18 mouse cellular contexts compared by ENCODE assay signal in the genomic region with DNA sequence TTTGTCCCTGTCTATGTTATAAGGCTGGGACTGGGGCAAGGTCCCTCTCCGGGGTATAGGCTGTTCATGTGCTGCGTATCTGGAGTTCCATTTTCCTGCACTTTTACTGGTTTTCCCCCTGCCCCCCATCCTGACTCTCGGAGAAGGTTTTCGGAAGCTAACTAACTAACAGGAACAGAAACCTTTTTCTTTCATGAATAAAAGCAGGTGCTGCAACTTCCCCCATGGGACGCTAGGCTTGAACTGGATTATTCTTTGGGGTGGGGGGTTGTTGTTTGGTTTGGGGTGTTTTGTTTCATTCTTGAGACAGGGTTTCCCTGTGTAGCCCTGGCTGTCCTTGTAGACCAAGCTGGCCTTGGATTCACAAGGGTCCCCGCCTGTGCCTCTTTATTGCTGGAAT. TPM values are rescaled to one million over a fixed set of nuclear protein-coding genes. Genes with fewer than 3 reads are reported as not detected.
DNase-seq lines count a peak whose midpoint lies in the region; ATAC-seq and TF ChIP-seq lines count a peak whose summit lies in the region.
"Had no signal": no experiment of that assay in that cellular context is flagged by ENCODE, and none has a peak within 500 bp of the region (broad histone marks: within the 10 kb centered on the region; RNA-seq: fewer than 3 reads in every experiment).

No protein-coding gene starts in this region.

- H3K4me1 ChIP-seq in heart, embryonic 13.5 days = peaks cover 61% of the 10 kb centered on the region
- peaks cover 16 to 25% of the 10 kb centered on the region in 2 experiments for H3K4me1 ChIP-seq in CH12.LX (ENCODE audit: control insufficient read depth in 1 of 2, insufficient read depth in 2 of 2)
- H3K4me1 ChIP-seq in intestine, postnatal 0 days (replicated peaks; ENCODE audit: control insufficient read depth, insufficient read depth, low read length) = peaks cover 15% of the 10 kb centered on the region

- 81% methylated on average over 6 of the region's 6 CpGs for WGBS in heart, embryonic 13.5 days
- 36% methylated on average over 6 of the region's 6 CpGs for WGBS in intestine, postnatal 0 days

- dilution Hi-C loops in CH12.LX (cut with MboI; ENCODE audit: extremely low pct_ligation_motif_present, extremely low pct_unique_long_range_greater_than_20kb, low sequenced_read_pairs) = no loop called here

- H3K79me2 ChIP-seq in CH12.LX (replicated peaks; ENCODE audit: control insufficient read depth, extremely low read depth, insufficient read depth, poor library complexity, severe bottlenecking) = no peaks in the 10 kb centered on the region

- TF ChIP-seq POLR2A in CH12.LX (IDR thresholded peaks at IDR 0.05; ENCODE audit: low read depth, low read length) = no peak

- no peak for TF ChIP-seq RAD21 in CH12.LX (IDR thresholded peaks at IDR 0.05; ENCODE audit: low read depth, low read length)

- H3K27me3 ChIP-seq in heart, embryonic 13.5 days (replicated peaks) = no peaks in the 10 kb centered on the region
- no peaks in the 10 kb centered on the region for H3K27me3 ChIP-seq in CH12.LX (replicated peaks)
- no peaks in the 10 kb centered on the region for H3K27me3 ChIP-seq in intestine, postnatal 0 days (replicated peaks; ENCODE audit: control insufficient read depth, insufficient read depth, low read length)

- TF ChIP-seq EP300 in CH12.LX (IDR thresholded peaks at IDR 0.05; ENCODE audit: low read length) = peak; percentile 76

- DNase-seq in heart, adult 8-10 months (ENCODE audit: low spot score) = no peak
- peak; percentile 36 for DNase-seq in CH12.LX (ENCODE audit: extremely low read depth)
- DNase-seq in neural tube, embryonic 10.5 days (ENCODE audit: extremely low spot score, low spot score) = no peak
- DNase-seq in left cerebral cortex, adult 8-10 months (ENCODE audit: low spot score in 2 of 2) = no peak
- DNase-seq: cerebellum, adult 8-10 months; gastrocnemius, postnatal 10 days; kidney, adult 18-20 months had no signal

- peak overlapping the region; percentile 50 for H3K9ac ChIP-seq in heart, embryonic 13.5 days
- H3K9ac ChIP-seq in CH12.LX (ENCODE audit: insufficient read depth, low read depth) = no peak overlapping the region
- H3K9ac ChIP-seq in intestine, postnatal 0 days (ENCODE audit: low read depth, low read length) = no peak overlapping the region
- H3K9ac ChIP-seq: forebrain, embryonic 13.5 days had no signal

- no peak for ATAC-seq in heart, embryonic 13.5 days (ENCODE audit: extremely low read depth, insufficient number of reproducible peaks, low FRiP score, low TSS enrichment)
- peak; percentile 54; the same call in 1 of the 2 replicates for ATAC-seq in intestine, postnatal 0 days
- peak; percentile 28; the same call in 1 of the 2 replicates for ATAC-seq in megakaryocyte, adult 5-6 weeks (ENCODE audit: poor library complexity, severe bottlenecking)

- peak overlapping the region; percentile 16; the same call in 1 of the 2 replicates for H3K4me2 ChIP-seq in heart, embryonic 13.5 days
- H3K4me2 ChIP-seq in CH12.LX (ENCODE audit: insufficient read depth, low read depth, poor library complexity, severe bottlenecking) = peak overlapping the region; percentile 27; the same call in 1 of the 2 replicates
- peak overlapping the region; percentile 17; the same call in 1 of the 2 replicates for H3K4me2 ChIP-seq in intestine, postnatal 0 days (replicated peaks; ENCODE audit: low read depth)
- H3K4me2 ChIP-seq: forebrain, embryonic 13.5 days had no signal

- no peak overlapping the region for H3K4me3 ChIP-seq in heart, embryonic 13.5 days
- no peak overlapping the region for H3K4me3 ChIP-seq in CH12.LX (replicated peaks in 1 of 3; ENCODE audit: low read depth in 2 of 3, low read length in 2 of 3, poor library complexity in 1 of 3)
- H3K4me3 ChIP-seq in intestine, postnatal 0 days (ENCODE audit: low read depth, low read length) = no peak overlapping the region
- H3K4me3 ChIP-seq: forebrain, embryonic 13.5 days; hindbrain, embryonic 10.5 days; layer of hippocampus, adult 2 months had no signal

- H3K27ac ChIP-seq in heart, embryonic 13.5 days (replicated peaks) = peak overlapping the region; percentile 98
- no peak overlapping the region for H3K27ac ChIP-seq in CH12.LX (ENCODE audit: insufficient read depth, low read depth)
- peak overlapping the region; percentile 74 for H3K27ac ChIP-seq in intestine, postnatal 0 days (ENCODE audit: low read depth, low read length)
- H3K27ac ChIP-seq: forebrain, embryonic 13.5 days; layer of hippocampus, adult 2 months; macrophage had no signal

- in situ Hi-C loops in CH12.LX (cut with MboI; ENCODE audit: low pct_ligation_motif_present, low pct_unique_long_range_greater_than_20kb, low sequenced_read_pairs) = loop anchor here (5.0 kb wide), 1 partner anchor 89 kb away; no protein-coding TSS in a partner anchor

- no peaks in the 10 kb centered on the region for H3K9me3 ChIP-seq in heart, embryonic 13.5 days
- H3K9me3 ChIP-seq in CH12.LX (replicated peaks; ENCODE audit: low read length) = peaks cover under 1% of the 10 kb centered on the region
- no peaks in the 10 kb centered on the region for H3K9me3 ChIP-seq in intestine, postnatal 0 days (ENCODE audit: control insufficient read depth)
- H3K9me3 ChIP-seq: forebrain, embryonic 13.5 days had no signal

- no peaks in the 10 kb centered on the region for H3K36me3 ChIP-seq in heart, embryonic 13.5 days
- no peaks in the 10 kb centered on the region for H3K36me3 ChIP-seq in CH12.LX (replicated peaks in 1 of 2; ENCODE audit: control insufficient read depth in 1 of 2, insufficient read depth in 1 of 2, low read length in 1 of 2)
- H3K36me3 ChIP-seq in intestine, postnatal 0 days (ENCODE audit: control insufficient read depth, insufficient read depth) = no peaks in the 10 kb centered on the region
- H3K36me3 ChIP-seq: hindbrain, embryonic 10.5 days had no signal

- no peak for TF ChIP-seq CTCF in CH12.LX (conservative IDR thresholded peaks at IDR 0.05 in 1 of 2, IDR thresholded peaks at IDR 0.05 in 1 of 2; ENCODE audit: low read depth in 2 of 2, low read length in 2 of 2)
- no peak for TF ChIP-seq CTCF in intestine, postnatal 0 days (IDR thresholded peaks at IDR 0.05; ENCODE audit: low read depth)

TF ChIP-seq in CH12.LX, 34 proteins besides CTCF, POLR2A, EP300 and RAD21:
- TF ChIP-seq ZKSCAN1 (IDR thresholded peaks at IDR 0.05; ENCODE audit: borderline replicate concordance, low read depth, low read length) (no peak), ZNF384 (IDR thresholded peaks at IDR 0.05; ENCODE audit: low read depth, low read length) (no peak), IRF4 (IDR thresholded peaks at IDR 0.05; ENCODE audit: low read depth, low read length) (peak; percentile 72), TCF12 (IDR thresholded peaks at IDR 0.05; ENCODE audit: low read depth, low read length) (peak; percentile 21; the same call in 1 of the 2 replicates)

RNA-seq across cellular contexts. Expression of a gene that starts 30.4 kb away (rescaled TPM):
- not detected in 2 replicates for polyA plus RNA-seq in heart, embryonic 13.5 days (2015; fragmentation: Nextera tagmentation; extraction: Ambion mirVana)
- total RNA-seq in heart, adult 8-10 months (2022) = under 1 TPM in 2 of 4 experiments, not detected in 2; 0.68 to 0.75 TPM
- total RNA-seq in CH12.LX (2012; rRNA removed) = 0.38 and 0.55 TPM in 2 replicates
- total RNA-seq in CH12.LX (2014; rRNA removed) = not detected in 2 replicates
- 0.21 TPM in 1 of 2 replicates, not detected in the other for polyA plus RNA-seq in CH12.LX (2012; ENCODE audit: insufficient read length, low read depth)
- polyA plus RNA-seq in intestine, postnatal 0 days (2015; fragmentation: Nextera tagmentation; extraction: Ambion mirVana) = 0.09 and 0.22 TPM in 2 replicates
- not detected in 2 replicates for total RNA-seq in megakaryocyte, adult 5-6 weeks (2015)
- not detected in 2 replicates for total RNA-seq in megakaryocyte, adult 5-6 weeks (2017)
- total RNA-seq in left cerebral cortex, adult 8-10 months (2022) = under 1 TPM in 1 of 4 experiments, not detected in 3; 0.27 TPM
- total RNA-seq: layer of hippocampus, adult 2 months; left cerebral cortex, postnatal 25 days; neutrophil, adult 5-6 weeks had no signal
- polyA plus RNA-seq: brain, embryonic 14.5 days; embryonic facial prominence, embryonic 11.5 days; forebrain, embryonic 13.5 days; hindbrain, embryonic 10.5 days; macrophage had no signal
